ENCODE assay signal across 8 mouse cellular contexts in genomic region chr2:154436458-154437190, GRCm38 (mm10). TPM values are rescaled to one million over a fixed set of nuclear protein-coding genes. Genes with fewer than 3 reads are reported as not detected.
DNase-seq lines count a peak whose midpoint lies in the region; ATAC-seq and TF ChIP-seq lines count a peak whose summit lies in the region.

TSS of gene Cbfa2t2 (plus strand) at chr2:154436481.

- H3K4me2 ChIP-seq in intestine, embryonic 14.5 days (ENCODE audit: low read length), result peak within 1 kb of the TSS; percentile 91
- peak within 1 kb of the TSS; percentile 69 for H3K4me2 ChIP-seq in limb, embryonic 13.5 days (replicated peaks)
- peak within 1 kb of the TSS; percentile 60 for H3K4me2 ChIP-seq in midbrain, embryonic 15.5 days

- no peak; the same call in 1 of the 2 replicates for TF ChIP-seq CTCF in left cerebral cortex, adult 2 months (IDR thresholded peaks at IDR 0.05)

- peak; percentile 84 for ATAC-seq in intestine, embryonic 14.5 days (replicated peaks; ENCODE audit: low FRiP score, low TSS enrichment, low read depth)
- ATAC-seq in limb, embryonic 13.5 days (ENCODE audit: low FRiP score, low read depth), result peak; percentile 88
- ATAC-seq in midbrain, embryonic 15.5 days (replicated peaks), result peak; percentile 92

- WGBS in intestine, embryonic 14.5 days, result 1% methylated on average over 57 of the region's 70 CpGs
- WGBS in limb, embryonic 13.5 days, result under 1% methylated on average over 45 of the region's 70 CpGs
- under 1% methylated on average over 51 of the region's 70 CpGs for WGBS in midbrain, embryonic 15.5 days

- H3K9ac ChIP-seq in intestine, embryonic 14.5 days (ENCODE audit: low read length), result peak within 1 kb of the TSS; percentile 96
- H3K9ac ChIP-seq in limb, embryonic 13.5 days, result peak within 1 kb of the TSS; percentile 99
- peak within 1 kb of the TSS; percentile 86 for H3K9ac ChIP-seq in midbrain, embryonic 15.5 days

- peak in 1 of 2 experiments; percentile 49 for DNase-seq in left cerebral cortex, adult 2 months (ENCODE audit: extremely low spot score in 1 of 2, low spot score in 2 of 2)
- no peak for DNase-seq in left cerebral cortex, adult 11 months (ENCODE audit: low spot score)
- DNase-seq in cerebellum, postnatal 36 days, result peak; percentile 55 to 60
- DNase-seq in gastrocnemius, postnatal 14 days, result peak; percentile 58
- peak; percentile 88 for DNase-seq in intestine, embryonic 14.5 days (ENCODE audit: low spot score)
- DNase-seq in urinary bladder, adult 2 months (ENCODE audit: low spot score), result no peak

- H3K4me1 ChIP-seq in intestine, embryonic 14.5 days (replicated peaks; ENCODE audit: control insufficient read depth, insufficient read depth, low read length), result peaks cover 13% of the 10 kb centered on the region
- H3K4me1 ChIP-seq in limb, embryonic 13.5 days, result peaks cover 34% of the 10 kb centered on the region
- peaks cover 30% of the 10 kb centered on the region for H3K4me1 ChIP-seq in midbrain, embryonic 15.5 days

- H3K4me3 ChIP-seq in left cerebral cortex, adult 2 months, result peak within 1 kb of the TSS; percentile 99
- H3K4me3 ChIP-seq in intestine, embryonic 14.5 days (ENCODE audit: low read depth, low read length), result peak within 1 kb of the TSS; percentile 93
- peak within 1 kb of the TSS; percentile 93 for H3K4me3 ChIP-seq in limb, embryonic 13.5 days
- peak within 1 kb of the TSS; percentile 67 for H3K4me3 ChIP-seq in midbrain, embryonic 15.5 days

- intact Hi-C loops in left cerebral cortex, adult 2 months (cut with DNase I), result no loop called here
- intact Hi-C loops in gastrocnemius, postnatal 14 days (cut with DNase I; ENCODE audit: low total_unique reads), result no loop called here

- no peaks in the 10 kb centered on the region for H3K9me3 ChIP-seq in intestine, embryonic 14.5 days (ENCODE audit: control insufficient read depth, low read length)
- no peaks in the 10 kb centered on the region for H3K9me3 ChIP-seq in limb, embryonic 13.5 days
- no peaks in the 10 kb centered on the region for H3K9me3 ChIP-seq in midbrain, embryonic 15.5 days

- no peaks in the 10 kb centered on the region for H3K27me3 ChIP-seq in intestine, embryonic 14.5 days (replicated peaks; ENCODE audit: control insufficient read depth, insufficient read depth, low read length)
- no peaks in the 10 kb centered on the region for H3K27me3 ChIP-seq in limb, embryonic 13.5 days
- H3K27me3 ChIP-seq in midbrain, embryonic 15.5 days (replicated peaks), result no peaks in the 10 kb centered on the region

- H3K27ac ChIP-seq in left cerebral cortex, adult 2 months, result peak within 1 kb of the TSS; percentile 94
- H3K27ac ChIP-seq in intestine, embryonic 14.5 days (ENCODE audit: low read depth), result peak within 1 kb of the TSS; percentile 93
- peak within 1 kb of the TSS; percentile 95 for H3K27ac ChIP-seq in limb, embryonic 13.5 days
- peak within 1 kb of the TSS; percentile 88 for H3K27ac ChIP-seq in midbrain, embryonic 15.5 days

- H3K36me3 ChIP-seq in intestine, embryonic 14.5 days (ENCODE audit: control insufficient read depth, insufficient read depth, low read length), result no peaks in the 10 kb centered on the region
- H3K36me3 ChIP-seq in limb, embryonic 13.5 days, result no peaks in the 10 kb centered on the region
- no peaks in the 10 kb centered on the region for H3K36me3 ChIP-seq in midbrain, embryonic 15.5 days (replicated peaks)

RNA-seq across cellular contexts. Expression of gene Cbfa2t2, which starts in this region (rescaled TPM):
- 10 to 100 TPM; 54.3 to 57.4 TPM for total RNA-seq in left cerebral cortex, adult 2 months (2021)
- total RNA-seq in gastrocnemius, postnatal 14 days (2021), result 10 to 100 TPM; 12.2 to 15.7 TPM
- polyA plus RNA-seq in intestine, embryonic 14.5 days (2014; fragmentation: Nextera tagmentation; extraction: Ambion mirVana), result 33.6 and 42.3 TPM in 2 replicates
- 48.3 and 52.2 TPM in 2 replicates for polyA plus RNA-seq in limb, embryonic 13.5 days (2015; fragmentation: Nextera tagmentation; extraction: Ambion mirVana)
- polyA plus RNA-seq in midbrain, embryonic 15.5 days (2015; fragmentation: Nextera tagmentation; extraction: Ambion mirVana), result 55.8 and 59.3 TPM in 2 replicates
- 16.2 and 16.6 TPM in 2 replicates for polyA plus RNA-seq in urinary bladder, adult 2 months (2012; rRNA removed)

Comparison
In these comparisons a context has a peak if more than half of its experiments do, and no peak if none do; other contexts are left out.
1. DNase-seq: peak in cerebellum, postnatal 36 days (2 of 2), gastrocnemius, postnatal 14 days (single experiment) and intestine, embryonic 14.5 days (single experiment); none in left cerebral cortex, adult 11 months (single experiment) and urinary bladder, adult 2 months (single experiment).
2. Peak in every context shown above with its lines, with median percentiles within 50 percentile points of each other: H3K27ac ChIP-seq, H3K4me3 ChIP-seq, ATAC-seq, H3K4me2 ChIP-seq and H3K9ac ChIP-seq.